Mouse (Mus musculus): Measurements from ENCODE around the gene Zfand3.

- TF ChIP-seq POLR2A (IDR thresholded peaks at IDR 0.05; ENCODE audit: insufficient read depth, low read length), result no peak
- no peak for TF ChIP-seq EP300 (IDR thresholded peaks at IDR 0.05; ENCODE audit: insufficient read depth, low read depth, low read length)
Measured at GRCm38 (mm10) chr17:30027343-30028029, 23.0 kb downstream of the Zfand3 start.

All from ES-Bruce4 (cell line).